Mouse (Mus musculus): ENCODE measurements at regions not wholly inside any gene's neighbourhood (a gene's known extent, or its start where the extent isn't known, plus 50 kb on each side); places are given as distances from the start of the nearest gene placed in this dataset.
A peak's percentile ranks its signal among the peaks of the same experiment; 100 is the strongest.

- no peak for DNase-seq (ENCODE audit: low read depth)
These were observed 63.1 kb upstream of the Cep295 start for GRCm38 (mm10) chr9:15420677-15421076.

DNA sequence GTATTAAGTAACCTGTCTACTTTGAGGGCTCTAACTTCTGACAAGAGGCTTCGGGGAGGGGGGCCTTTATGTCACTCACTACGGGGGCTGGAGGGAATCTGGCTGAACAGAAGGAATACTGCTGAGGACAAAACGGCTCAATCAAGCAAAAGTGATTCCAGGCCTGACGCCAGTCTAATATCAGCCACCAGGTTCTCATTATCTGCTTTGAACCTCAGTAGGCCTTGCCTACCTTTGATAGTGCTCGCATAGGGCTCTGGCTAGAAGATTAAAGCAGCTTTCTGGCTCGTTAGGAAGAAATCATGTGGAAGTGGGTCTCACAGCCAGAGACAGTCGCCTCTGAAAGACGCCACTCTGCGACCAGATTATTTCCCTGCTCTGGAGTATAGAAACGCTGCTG, 64.3 kb upstream of the Cep295 start:
- DNase-seq (ENCODE audit: low read depth): no peak

DNA sequence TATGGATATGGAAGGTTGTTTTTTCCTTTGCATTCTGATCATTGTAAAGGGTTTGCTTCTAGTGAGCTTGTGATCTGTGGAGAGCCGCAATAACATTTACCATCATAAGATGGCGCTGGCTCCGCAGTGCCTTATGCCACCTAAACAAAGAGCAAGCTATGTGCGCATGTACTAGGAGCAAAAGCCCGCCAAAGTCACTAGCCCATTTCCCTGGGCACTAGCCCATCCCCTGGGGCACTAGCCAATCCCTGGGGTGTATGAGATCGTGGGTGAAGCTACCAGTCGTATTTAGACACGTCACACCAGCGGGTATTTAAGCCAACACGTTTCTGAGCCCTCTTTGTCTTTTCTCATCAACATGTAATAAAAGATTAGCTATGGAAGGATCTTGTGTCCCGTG, 59.0 kb upstream of the Smco4 start:
- DNase-seq (ENCODE audit: low read depth): peak; percentile 3

DNA sequence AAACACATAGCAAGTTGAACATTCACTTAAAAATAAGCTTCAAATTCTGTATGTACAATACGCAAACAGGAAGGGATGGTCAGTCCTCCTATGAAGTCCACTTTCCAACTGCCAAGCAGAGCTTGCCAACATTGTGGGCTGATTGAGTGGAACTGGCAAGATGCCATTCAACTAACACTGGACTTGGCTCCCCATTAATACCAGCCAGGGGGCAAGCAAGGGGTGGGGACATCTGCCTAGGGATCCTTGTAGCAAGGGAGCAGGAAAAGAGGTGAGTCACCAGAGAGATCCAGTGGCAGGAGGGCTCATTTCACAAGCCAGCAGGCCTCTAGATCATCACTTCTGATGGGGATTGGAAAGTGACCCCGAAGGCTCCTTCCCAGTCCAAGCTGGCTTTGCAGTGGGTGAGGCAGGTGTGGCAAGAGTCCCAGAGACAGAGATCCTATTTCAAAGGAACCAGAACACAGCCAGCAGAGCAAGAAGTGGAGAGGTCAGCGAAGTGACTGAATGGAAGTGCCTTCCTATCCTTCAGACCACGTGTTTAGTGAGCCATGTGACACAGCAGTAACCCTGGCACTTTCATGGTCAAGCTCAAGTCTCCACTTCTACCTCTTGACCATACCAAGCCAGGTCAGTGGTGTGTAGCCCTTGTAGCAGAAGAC, 53.8 kb upstream of the Smco4 start:
- peak; percentile 14 for DNase-seq (ENCODE audit: low read depth)

DNA sequence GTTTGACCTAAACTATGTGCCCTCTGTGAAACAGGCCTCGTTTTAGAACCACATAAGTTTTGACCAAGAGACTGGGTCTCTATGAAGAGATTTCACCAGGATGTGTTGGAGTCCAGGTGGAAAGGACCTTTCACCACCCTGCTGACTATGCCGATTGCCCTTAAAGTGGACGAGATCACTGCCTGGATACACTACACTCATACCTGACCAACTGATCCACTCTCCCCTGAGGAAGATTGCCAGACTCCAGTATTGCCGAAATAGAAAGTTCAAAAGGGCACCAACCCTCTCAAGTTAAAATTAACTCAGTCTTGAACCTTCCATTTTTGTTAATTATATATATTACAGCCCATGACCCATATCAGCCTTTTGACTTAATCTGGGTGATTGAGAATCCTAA, 51.1 kb upstream of the Smco4 start:
- no peak for DNase-seq (ENCODE audit: low read depth)
